Mouse (Mus musculus): ENCODE results near the gene Abca8a. TPM values are rescaled to one million over a fixed set of nuclear protein-coding genes. Genes with fewer than 3 reads are reported as not detected.

Abca8a gene
- polyA plus RNA-seq (2016; fragmentation: Nextera tagmentation; extraction: Ambion mirVana) = 0.54 and 0.71 TPM in 2 replicates

DNA sequence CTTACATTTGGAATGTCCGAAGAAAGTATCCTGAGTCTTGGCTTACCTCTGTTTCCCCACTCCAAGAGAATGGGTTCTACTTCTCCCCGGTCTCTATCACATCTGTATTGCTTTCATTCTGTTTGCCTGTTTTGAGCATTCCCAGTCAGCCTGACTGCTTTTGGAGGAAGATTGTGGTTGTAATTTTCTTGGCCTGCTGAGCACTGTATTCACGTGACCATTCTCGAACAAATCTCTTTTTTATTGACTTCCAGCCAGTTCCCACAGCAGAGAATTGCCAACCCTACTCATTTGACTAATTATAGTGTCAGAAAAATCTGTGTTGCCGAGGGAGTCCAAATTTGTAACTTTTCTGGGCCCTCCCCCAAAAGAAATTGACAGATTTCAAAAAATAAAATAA, at the start of gene Abca8a:
Gene Abca8a (minus strand): TSS at position 121 of the 400 bp plus-strand sequence.
- 61% methylated on average over 5 of the region's 5 CpGs for WGBS (ENCODE audit: insufficient replicate concordance)
- ATAC-seq = no peak

DNA sequence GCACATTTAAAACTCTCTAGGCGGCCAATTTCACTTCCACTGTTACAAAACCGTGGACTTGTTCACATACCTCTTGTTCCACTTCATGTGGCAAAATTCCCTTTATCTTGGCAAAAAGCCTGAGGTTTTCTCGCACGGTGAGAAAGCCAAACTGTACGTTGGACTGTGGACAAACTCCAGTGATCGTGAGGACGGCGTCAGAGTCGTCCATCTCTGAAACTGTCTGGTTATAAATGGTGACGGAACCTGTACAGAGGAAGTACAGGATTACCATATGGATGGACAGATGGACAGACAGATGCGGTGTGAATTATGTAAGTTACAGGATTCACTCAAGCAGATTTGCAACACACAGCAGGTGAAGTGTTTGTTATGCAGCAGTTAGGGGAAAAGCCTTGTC, 49.6 kb upstream of the Abca8a start:
- WGBS (ENCODE audit: insufficient replicate concordance) = 72% methylated on average over 11 of the region's 11 CpGs
- no peaks in the 10 kb centered on the region for H3K4me1 ChIP-seq
- no peaks in the 10 kb centered on the region for H3K27me3 ChIP-seq (replicated peaks)
- no peak overlapping the region for H3K27ac ChIP-seq
- no peak for ATAC-seq
- no peak overlapping the region for H3K4me2 ChIP-seq
- H3K4me3 ChIP-seq = no peak overlapping the region
- no peaks in the 10 kb centered on the region for H3K36me3 ChIP-seq
- H3K9me3 ChIP-seq (replicated peaks) = no peaks in the 10 kb centered on the region
- no peak overlapping the region for H3K9ac ChIP-seq

More for the DNA sequence above, at the start of gene Abca8a:
- Histone ChIP-seq H3K9me3 (replicated peaks) (no peaks in the 10 kb centered on the region), H3K4me3 (no peak within 1 kb of the TSS), H3K4me1 (no peaks in the 10 kb centered on the region), H3K9ac (no peak within 1 kb of the TSS), H3K36me3 (no peaks in the 10 kb centered on the region), H3K27me3 (replicated peaks) (no peaks in the 10 kb centered on the region), H3K4me2 (no peak within 1 kb of the TSS), H3K27ac (no peak within 1 kb of the TSS)

- H3K9ac ChIP-seq = no peak overlapping the region
- ATAC-seq = no peak
- no peaks in the 10 kb centered on the region for H3K27me3 ChIP-seq (replicated peaks)
- H3K9me3 ChIP-seq (replicated peaks) = no peaks in the 10 kb centered on the region
- H3K4me1 ChIP-seq = no peaks in the 10 kb centered on the region
- no peak overlapping the region for H3K4me3 ChIP-seq
- no peak overlapping the region for H3K27ac ChIP-seq
- no peaks in the 10 kb centered on the region for H3K36me3 ChIP-seq
- 61% methylated on average over 5 of the region's 5 CpGs for WGBS (ENCODE audit: insufficient replicate concordance)
- no peak overlapping the region for H3K4me2 ChIP-seq
These were observed 35.0 kb upstream of the Abca8a start for GRCm38 (mm10) chr11:110130760-110131159.

DNA sequence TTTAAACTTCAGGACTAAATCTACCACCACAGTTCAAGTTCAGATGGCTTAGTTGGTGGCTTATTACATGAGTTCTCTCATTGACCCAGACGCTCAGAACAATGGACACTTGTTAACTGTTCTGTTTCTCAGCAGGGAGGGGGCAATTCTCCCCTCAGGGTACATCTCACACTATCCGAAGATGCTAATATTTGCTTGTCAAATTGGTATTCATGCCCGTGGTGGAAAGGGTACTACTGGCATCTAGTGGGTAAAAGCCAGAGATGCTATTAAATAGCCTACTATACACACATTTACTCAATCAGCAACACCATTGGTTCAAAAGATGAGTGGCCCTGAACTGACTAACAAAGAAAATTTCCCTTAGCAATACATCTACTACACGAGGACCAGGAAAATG, 15.4 kb upstream of the Abca8a start:
- ATAC-seq = no peak
- H3K27me3 ChIP-seq (replicated peaks) = no peaks in the 10 kb centered on the region
- H3K9me3 ChIP-seq (replicated peaks) = no peaks in the 10 kb centered on the region; the same call in 1 of the 2 replicates
- WGBS (ENCODE audit: insufficient replicate concordance) = 51% methylated on average over 4 of the region's 4 CpGs
- H3K9ac ChIP-seq = no peak overlapping the region
- H3K4me1 ChIP-seq = no peaks in the 10 kb centered on the region
- H3K36me3 ChIP-seq = no peaks in the 10 kb centered on the region
- no peak overlapping the region for H3K27ac ChIP-seq
- H3K4me2 ChIP-seq = no peak overlapping the region
- H3K4me3 ChIP-seq = no peak overlapping the region

DNA sequence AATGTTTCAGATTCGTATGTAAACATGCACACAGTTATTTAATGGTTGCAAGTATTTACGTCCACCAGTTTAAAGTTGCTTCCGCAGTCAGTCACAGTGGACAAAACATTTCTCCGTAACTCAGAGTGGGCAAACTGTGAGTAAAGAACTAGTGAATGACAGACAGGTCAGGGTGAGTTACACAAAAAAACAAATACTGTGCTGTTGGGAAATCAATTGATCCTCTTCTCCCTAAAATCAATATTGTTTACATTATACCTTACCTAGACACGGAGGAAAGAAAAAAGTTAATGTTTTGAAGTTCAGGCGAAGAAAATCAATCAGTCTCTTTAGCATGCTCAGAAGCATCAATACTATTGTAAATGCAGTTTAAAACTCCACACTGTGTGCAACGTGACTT, 5.7 kb upstream of the Abca8a start:
- no peak overlapping the region for H3K4me3 ChIP-seq
- H3K27ac ChIP-seq = no peak overlapping the region
- 69% methylated on average over 7 of the region's 7 CpGs for WGBS (ENCODE audit: insufficient replicate concordance)
- ATAC-seq = peak; percentile 47; the same call in 1 of the 2 replicates
- no peaks in the 10 kb centered on the region for H3K27me3 ChIP-seq (replicated peaks)
- no peaks in the 10 kb centered on the region for H3K36me3 ChIP-seq
- H3K9me3 ChIP-seq (replicated peaks) = no peaks in the 10 kb centered on the region
- H3K4me2 ChIP-seq = no peak overlapping the region
- no peaks in the 10 kb centered on the region for H3K4me1 ChIP-seq
- no peak overlapping the region for H3K9ac ChIP-seq

DNA sequence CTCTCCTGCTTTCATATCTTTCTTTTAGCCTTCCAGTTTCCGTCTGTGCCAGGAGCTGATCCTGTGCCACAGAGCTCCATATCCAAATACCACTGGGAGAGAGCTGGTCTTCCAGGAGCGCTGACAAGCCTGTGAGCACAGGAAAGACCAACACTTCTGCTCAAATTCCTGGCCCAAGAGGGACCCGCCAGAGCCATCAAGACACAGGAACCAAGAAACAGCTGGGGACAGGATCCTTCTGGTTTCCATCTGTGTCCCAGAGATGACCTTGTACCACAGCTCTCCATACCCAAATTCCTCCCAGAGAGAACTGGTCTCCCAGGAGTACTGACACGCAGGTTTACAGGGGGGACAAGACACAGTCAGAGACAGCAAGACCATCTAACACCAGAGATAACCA, 3.1 kb upstream of the Abca8a start:
- no peak overlapping the region for H3K4me2 ChIP-seq
- H3K4me3 ChIP-seq = no peak overlapping the region
- no peaks in the 10 kb centered on the region for H3K4me1 ChIP-seq
- H3K9ac ChIP-seq = no peak overlapping the region
- no peak for ATAC-seq
- H3K9me3 ChIP-seq (replicated peaks) = no peaks in the 10 kb centered on the region
- no peaks in the 10 kb centered on the region for H3K36me3 ChIP-seq
- no peaks in the 10 kb centered on the region for H3K27me3 ChIP-seq (replicated peaks)
- 44% methylated on average over 4 of the region's 4 CpGs for WGBS (ENCODE audit: insufficient replicate concordance)
- no peak overlapping the region for H3K27ac ChIP-seq

DNA sequence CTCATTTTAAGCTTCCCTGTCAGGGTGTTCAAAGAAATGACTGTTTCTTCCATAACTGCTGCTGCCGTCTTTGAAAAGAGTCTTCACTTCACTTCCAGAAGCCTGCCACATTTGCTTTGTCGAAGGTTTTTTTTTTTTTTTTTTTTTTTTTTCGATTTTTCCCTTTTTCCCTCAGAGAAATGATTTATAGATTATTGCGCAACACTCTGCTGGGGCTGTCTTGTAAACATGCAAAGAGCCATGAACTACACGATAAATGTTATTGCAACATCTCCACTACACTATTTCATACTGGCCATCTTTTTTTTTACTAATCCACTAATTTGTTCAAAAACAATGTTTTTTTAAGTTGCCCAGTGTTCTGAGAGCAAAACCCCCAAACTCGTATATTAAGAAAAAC, 1.7 kb upstream of the Abca8a start:
- H3K4me3 ChIP-seq = no peak overlapping the region
- no peak for ATAC-seq
- no peaks in the 10 kb centered on the region for H3K9me3 ChIP-seq (replicated peaks)
- H3K4me2 ChIP-seq = no peak overlapping the region
- H3K9ac ChIP-seq = no peak overlapping the region
- no peaks in the 10 kb centered on the region for H3K27me3 ChIP-seq (replicated peaks)
- H3K36me3 ChIP-seq = no peaks in the 10 kb centered on the region
- 64% methylated on average over 6 of the region's 6 CpGs for WGBS (ENCODE audit: insufficient replicate concordance)
- no peaks in the 10 kb centered on the region for H3K4me1 ChIP-seq
- no peak overlapping the region for H3K27ac ChIP-seq

- Histone ChIP-seq H3K9ac (no peak overlapping the region), H3K27ac (no peak overlapping the region), H3K9me3 (replicated peaks) (no peaks in the 10 kb centered on the region), H3K4me1 (no peaks in the 10 kb centered on the region), H3K4me3 (no peak overlapping the region), H3K4me2 (no peak overlapping the region), H3K36me3 (no peaks in the 10 kb centered on the region), H3K27me3 (replicated peaks) (no peaks in the 10 kb centered on the region)
- no peak for ATAC-seq
- 54% methylated on average over 7 of the region's 7 CpGs for WGBS (ENCODE audit: insufficient replicate concordance)
These were observed 865 bp downstream of the Abca8a start for GRCm38 (mm10) chr11:110094846-110095380.

GRCm38 (mm10) chr11:110094236-110094635, 1.5 kb downstream of the Abca8a start:
- Histone ChIP-seq H3K4me1 (no peaks in the 10 kb centered on the region), H3K9me3 (replicated peaks) (no peaks in the 10 kb centered on the region), H3K36me3 (no peaks in the 10 kb centered on the region), H3K4me3 (no peak overlapping the region), H3K27ac (no peak overlapping the region), H3K4me2 (no peak overlapping the region), H3K9ac (no peak overlapping the region), H3K27me3 (replicated peaks) (no peaks in the 10 kb centered on the region)
- WGBS (ENCODE audit: insufficient replicate concordance) = 44% methylated on average over 3 of the region's 3 CpGs
- ATAC-seq = no peak

DNA sequence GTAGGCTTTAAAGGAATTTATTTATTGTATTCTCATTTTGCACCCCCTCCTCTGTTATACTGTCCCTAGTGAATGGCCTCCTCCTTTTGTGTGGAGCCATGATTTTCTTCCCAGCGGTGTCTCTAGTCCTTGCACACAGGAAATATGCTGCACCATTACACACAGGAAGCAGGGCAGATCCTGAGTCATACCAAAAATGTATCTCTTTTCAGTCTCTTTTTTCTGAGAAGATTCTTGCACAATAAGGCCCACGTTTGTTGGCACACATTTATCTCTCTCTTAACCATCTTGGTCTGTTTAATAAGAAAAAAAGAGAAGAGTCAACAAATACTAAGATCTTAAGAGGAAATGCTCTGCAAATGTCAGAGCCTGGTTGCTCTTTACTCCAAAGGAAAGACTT, 4.5 kb downstream of the Abca8a start:
- H3K4me1 ChIP-seq = no peaks in the 10 kb centered on the region
- H3K4me2 ChIP-seq = no peak overlapping the region
- 26% methylated on average over 2 of the region's 2 CpGs for WGBS (ENCODE audit: insufficient replicate concordance)
- no peak overlapping the region for H3K9ac ChIP-seq
- no peaks in the 10 kb centered on the region for H3K9me3 ChIP-seq (replicated peaks)
- no peaks in the 10 kb centered on the region for H3K27me3 ChIP-seq (replicated peaks)
- no peaks in the 10 kb centered on the region for H3K36me3 ChIP-seq
- no peak overlapping the region for H3K27ac ChIP-seq
- ATAC-seq = no peak
- H3K4me3 ChIP-seq = no peak overlapping the region

- Histone ChIP-seq H3K9ac (no peak overlapping the region), H3K4me1 (no peaks in the 10 kb centered on the region), H3K27ac (no peak overlapping the region), H3K4me3 (no peak overlapping the region), H3K27me3 (replicated peaks) (no peaks in the 10 kb centered on the region), H3K4me2 (no peak overlapping the region), H3K36me3 (no peaks in the 10 kb centered on the region), H3K9me3 (replicated peaks) (no peaks in the 10 kb centered on the region)
- ATAC-seq = no peak
- 59% methylated on average over 3 of the region's 3 CpGs for WGBS (ENCODE audit: insufficient replicate concordance)
These were observed 23.6 kb downstream of the Abca8a start for GRCm38 (mm10) chr11:110072158-110072557.

GRCm38 (mm10) chr11:110061032-110061431, 34.7 kb downstream of the Abca8a start:
- Histone ChIP-seq H3K27me3 (replicated peaks) (no peaks in the 10 kb centered on the region), H3K4me1 (no peaks in the 10 kb centered on the region), H3K27ac (no peak overlapping the region), H3K4me2 (no peak overlapping the region), H3K9me3 (replicated peaks) (no peaks in the 10 kb centered on the region), H3K4me3 (no peak overlapping the region), H3K9ac (no peak overlapping the region), H3K36me3 (no peaks in the 10 kb centered on the region)
- ATAC-seq = no peak
- WGBS (ENCODE audit: insufficient replicate concordance) = 55% methylated on average over 4 of the region's 4 CpGs

- WGBS (ENCODE audit: insufficient replicate concordance) = 39% methylated on average over 2 of the region's 2 CpGs
- Histone ChIP-seq H3K36me3 (no peaks in the 10 kb centered on the region), H3K9ac (no peak overlapping the region), H3K4me3 (no peak overlapping the region), H3K27ac (no peak overlapping the region), H3K4me1 (no peaks in the 10 kb centered on the region), H3K4me2 (no peak overlapping the region), H3K9me3 (replicated peaks) (no peaks in the 10 kb centered on the region), H3K27me3 (replicated peaks) (no peaks in the 10 kb centered on the region)
- no peak for ATAC-seq
These were observed 35.7 kb downstream of the Abca8a start for GRCm38 (mm10) chr11:110060127-110060526.

Data from liver, embryonic 12.5 days (tissue).